Mouse (Mus musculus) megakaryocyte, embryonic 14.5 days (primary cell): ENCODE measurements at regions not wholly inside any gene's neighbourhood (a gene's known extent, or its start where the extent isn't known, plus 50 kb on each side); places are given as distances from the start of the nearest gene placed in this dataset.
A peak's percentile ranks its signal among the peaks of the same experiment; 100 is the strongest.

Experiments used
- H3K27me3 ChIP-seq: replicated peaks from 2 replicates; pipeline ENCODE3; 2012; ENCODE audit warnings: inconsistent platforms
- H3K36me3 ChIP-seq: replicated peaks from 2 replicates; pipeline ENCODE3; 2012; ENCODE audit warnings: low read length, inconsistent platforms, mixed read lengths
- H3K4me1 ChIP-seq: 2 replicates; pipeline ENCODE4 v1.6.1; 2012; ENCODE audit warnings: inconsistent platforms
- H3K4me3 ChIP-seq: replicated peaks from 2 replicates; pipeline ENCODE3; 2012; ENCODE audit warnings: moderate library complexity, mild to moderate bottlenecking, inconsistent platforms
- H3K9me3 ChIP-seq: 2 replicates; pipeline ENCODE4 v1.6.1; 2012; ENCODE audit warnings: inconsistent platforms
- FLI1 ChIP-seq: IDR thresholded peaks from 2 replicates; pipeline ENCODE4 v1.6.1; 2012; ENCODE audit warnings: low read length, inconsistent platforms, mixed read lengths
- GATA1 ChIP-seq: IDR thresholded peaks from 3 replicates; pipeline ENCODE4 v1.6.1; 2012; ENCODE audit warnings: mixed read lengths, low read length, inconsistent platforms, borderline replicate concordance

GRCm38 (mm10) chr8:128219539-128219938 is 138.9 kb upstream of the Nrp1 start:
- TF ChIP-seq GATA1 (no peak), FLI1 (no peak)
- Histone ChIP-seq H3K4me3 (no peak overlapping the region), H3K27me3 (peaks cover 6% of the 10 kb centered on the region), H3K4me1 (peaks cover 21% of the 10 kb centered on the region), H3K9me3 (no peaks in the 10 kb centered on the region), H3K36me3 (no peaks in the 10 kb centered on the region)

GRCm38 (mm10) chr8:128223092-128223491 is 135.3 kb upstream of the Nrp1 start:
- Histone ChIP-seq H3K4me1 (peaks cover 28% of the 10 kb centered on the region), H3K36me3 (no peaks in the 10 kb centered on the region), H3K27me3 (no peaks in the 10 kb centered on the region), H3K4me3 (no peak overlapping the region), H3K9me3 (no peaks in the 10 kb centered on the region)
- TF ChIP-seq FLI1: no peak
- TF ChIP-seq GATA1: no peak

- no peak overlapping the region for H3K4me3 ChIP-seq
- H3K9me3 ChIP-seq: no peaks in the 10 kb centered on the region
- no peaks in the 10 kb centered on the region for H3K27me3 ChIP-seq
- H3K36me3 ChIP-seq: no peaks in the 10 kb centered on the region
- no peak for TF ChIP-seq FLI1
- TF ChIP-seq GATA1: no peak
- peaks cover 28% of the 10 kb centered on the region for H3K4me1 ChIP-seq
These were observed 134.9 kb upstream of the Nrp1 start for GRCm38 (mm10) chr8:128223522-128223921.

- Histone ChIP-seq H3K27me3 (no peaks in the 10 kb centered on the region), H3K4me3 (no peak overlapping the region), H3K4me1 (peaks cover 28% of the 10 kb centered on the region), H3K36me3 (no peaks in the 10 kb centered on the region), H3K9me3 (no peaks in the 10 kb centered on the region)
- TF ChIP-seq GATA1 (no peak), FLI1 (no peak)
These were observed 133.3 kb upstream of the Nrp1 start for GRCm38 (mm10) chr8:128225123-128225522.

- no peak for TF ChIP-seq GATA1
- no peak for TF ChIP-seq FLI1
- no peaks in the 10 kb centered on the region for H3K9me3 ChIP-seq
- H3K4me1 ChIP-seq: peaks cover 28% of the 10 kb centered on the region
- H3K36me3 ChIP-seq: no peaks in the 10 kb centered on the region
- no peaks in the 10 kb centered on the region for H3K27me3 ChIP-seq
- no peak overlapping the region for H3K4me3 ChIP-seq
These were observed 123.3 kb upstream of the Nrp1 start for GRCm38 (mm10) chr8:128235071-128235470.

- TF ChIP-seq GATA1: no peak
- no peak for TF ChIP-seq FLI1
- no peak overlapping the region for H3K4me3 ChIP-seq
- H3K36me3 ChIP-seq: no peaks in the 10 kb centered on the region
- H3K9me3 ChIP-seq: no peaks in the 10 kb centered on the region
- H3K27me3 ChIP-seq: no peaks in the 10 kb centered on the region
- peaks cover 30% of the 10 kb centered on the region for H3K4me1 ChIP-seq
These were observed 122.9 kb upstream of the Nrp1 start for GRCm38 (mm10) chr8:128235527-128235926.

- Histone ChIP-seq H3K27me3 (no peaks in the 10 kb centered on the region), H3K4me1 (peaks cover 30% of the 10 kb centered on the region), H3K36me3 (no peaks in the 10 kb centered on the region), H3K4me3 (no peak overlapping the region), H3K9me3 (no peaks in the 10 kb centered on the region)
- TF ChIP-seq GATA1: no peak
- TF ChIP-seq FLI1: no peak
These were observed 122.3 kb upstream of the Nrp1 start for GRCm38 (mm10) chr8:128236097-128236496.

GRCm38 (mm10) chr8:128238948-128239347 is 119.5 kb upstream of the Nrp1 start:
- peaks cover 41% of the 10 kb centered on the region for H3K4me1 ChIP-seq
- peak overlapping the region; percentile 62 for H3K4me3 ChIP-seq
- H3K36me3 ChIP-seq: no peaks in the 10 kb centered on the region
- no peak for TF ChIP-seq FLI1
- H3K9me3 ChIP-seq: no peaks in the 10 kb centered on the region; the same call in 1 of the 2 replicates
- no peaks in the 10 kb centered on the region for H3K27me3 ChIP-seq

- H3K9me3 ChIP-seq: no peaks in the 10 kb centered on the region; the same call in 1 of the 2 replicates
- no peak for TF ChIP-seq GATA1
These were observed 118.6 kb upstream of the Nrp1 start for GRCm38 (mm10) chr8:128239783-128240182.

GRCm38 (mm10) chr8:128241200-128241599 is 117.2 kb upstream of the Nrp1 start:
- H3K27me3 ChIP-seq: no peaks in the 10 kb centered on the region

More at GRCm38 (mm10) chr8:128239783-128240182, 118.6 kb upstream of the Nrp1 start:
- Histone ChIP-seq H3K36me3 (no peaks in the 10 kb centered on the region), H3K4me1 (peaks cover 41% of the 10 kb centered on the region), H3K4me3 (no peak overlapping the region), H3K27me3 (no peaks in the 10 kb centered on the region)

More at GRCm38 (mm10) chr8:128241200-128241599, 117.2 kb upstream of the Nrp1 start:
- no peak overlapping the region for H3K4me3 ChIP-seq
- H3K36me3 ChIP-seq: no peaks in the 10 kb centered on the region
- peaks cover 27% of the 10 kb centered on the region for H3K4me1 ChIP-seq
- TF ChIP-seq GATA1 (no peak), FLI1 (no peak)
- H3K9me3 ChIP-seq: no peaks in the 10 kb centered on the region; the same call in 1 of the 2 replicates
